Mouse (Mus musculus) heart, embryonic 11.5 days (tissue): ENCODE results near the gene Phldb1. TPM values are rescaled to one million over a fixed set of nuclear protein-coding genes. Genes with fewer than 3 reads are reported as not detected.

ENCODE experiments used
- ATAC-seq: fragments of 200-750 bp; cut with Nextera tagmentation; replicated peaks from 2 replicates; pipeline ENCODE4 v1.8.0; 2017; ENCODE audit warnings: moderate library complexity; ENCODE audit not compliant: insufficient number of reproducible peaks, low FRiP score, low TSS enrichment
- H3K27ac ChIP-seq: fragments of 300-500 bp; sonication (generic); 2 replicates; pipeline ENCODE4 v1.5.1; 2014; ENCODE audit warnings: mild to moderate bottlenecking, low read depth, low read length
- H3K27me3 ChIP-seq: fragments of 300-500 bp; sonication (generic); 2 replicates; pipeline ENCODE4 v1.6.1; 2014; ENCODE audit warnings: mild to moderate bottlenecking, low read length, mixed read lengths; ENCODE audit not compliant: control insufficient read depth, insufficient read depth
- H3K36me3 ChIP-seq: fragments of 300-500 bp; sonication (generic); 2 replicates; pipeline ENCODE4 v1.6.1; 2014; ENCODE audit warnings: mild to moderate bottlenecking, low read length, moderate library complexity, mixed read lengths; ENCODE audit not compliant: control insufficient read depth, insufficient read depth
- H3K4me1 ChIP-seq: fragments of 300-500 bp; sonication (generic); 2 replicates; pipeline ENCODE4 v1.6.1; 2014; ENCODE audit warnings: low read length; ENCODE audit not compliant: control insufficient read depth, insufficient read depth
- H3K4me2 ChIP-seq: fragments of 300-500 bp; sonication (generic); 2 replicates; pipeline ENCODE4 v1.6.1; 2014; ENCODE audit warnings: mild to moderate bottlenecking, moderate library complexity
- H3K4me3 ChIP-seq: fragments of 300-500 bp; sonication (generic); 2 replicates; pipeline ENCODE4 v1.5.1; 2014; ENCODE audit warnings: low read depth, low read length
- H3K9ac ChIP-seq: fragments of 300-500 bp; sonication (generic); 2 replicates; pipeline ENCODE4 v1.6.1; 2014; ENCODE audit warnings: mild to moderate bottlenecking, low read depth, low read length, moderate library complexity
- H3K9me3 ChIP-seq: fragments of 300-500 bp; sonication (generic); replicated peaks from 2 replicates; pipeline ENCODE4 v1.6.1; 2016; ENCODE audit warnings: low read length; ENCODE audit not compliant: control insufficient read depth
- WGBS: fragments of 180-500 bp; shearing (Covaris S2); extraction: QIAGEN DNeasy Blood & Tissue Kit; methylation state at CpG from one replicate; pipeline ENCODE4 v1.1.7; 2014; ENCODE audit not compliant: insufficient replicate concordance; 5-methylcytosine and 5-hydroxymethylcytosine counted together
- polyA plus RNA-seq: library from polyadenylated mRNA; unstranded; fragments of >200 nt; fragmentation: Nextera tagmentation; extraction: Ambion mirVana; gene quantifications from 2 replicates; pipeline ENCODE4 v1.2.1, GENCODE M21; 2014

The Phldb1 gene
- polyA plus RNA-seq, 1 experiment from 2014 or later: 23.6 TPM

GRCm38 (mm10) chr9:44733671-44734523, 1.1 kb downstream of the Phldb1 start:
- ATAC-seq: peak; percentile 24
- peak overlapping the region; percentile 98 for H3K4me2 ChIP-seq
- H3K27ac ChIP-seq: peak overlapping the region; percentile 54
- under 1% methylated on average over 78 of the region's 79 CpGs for WGBS
- H3K27me3 ChIP-seq: no peaks in the 10 kb centered on the region
- H3K9me3 ChIP-seq: no peaks in the 10 kb centered on the region
- peak overlapping the region; percentile 68 for H3K4me3 ChIP-seq
- H3K9ac ChIP-seq: peak overlapping the region; percentile 68
- H3K36me3 ChIP-seq: no peaks in the 10 kb centered on the region
- H3K4me1 ChIP-seq: peaks cover 8% of the 10 kb centered on the region

DNA sequence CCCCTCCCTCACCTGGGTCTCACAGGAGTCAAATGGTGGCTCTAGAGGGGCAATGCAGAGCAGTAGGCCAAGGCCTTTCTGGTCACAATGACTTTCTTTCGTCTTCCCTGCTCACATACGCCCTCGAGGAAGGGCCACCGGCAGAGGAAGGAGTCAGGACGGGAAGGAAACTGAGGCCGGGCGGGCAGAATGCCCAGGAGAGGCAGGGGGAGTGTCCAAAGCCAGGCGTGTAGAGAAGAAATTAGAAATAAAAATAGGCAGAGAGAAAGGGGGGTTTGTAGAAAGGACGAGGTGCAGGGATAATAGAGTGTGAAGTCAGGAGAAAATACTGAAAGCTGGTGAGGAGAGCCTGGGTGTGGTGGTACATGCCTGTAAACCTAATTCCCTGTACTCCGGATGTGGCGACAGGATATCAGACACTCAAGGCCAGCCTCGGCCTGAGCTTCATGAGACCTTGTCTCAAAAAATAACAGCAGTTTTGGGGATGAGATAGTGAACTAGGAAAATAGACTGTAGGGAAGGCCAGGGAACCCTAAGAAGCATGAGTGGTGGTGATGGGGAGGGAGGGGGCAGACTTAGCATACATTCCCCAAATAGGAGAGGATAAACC, 2.0 kb downstream of the Phldb1 start:
- H3K36me3 ChIP-seq: no peaks in the 10 kb centered on the region
- H3K27ac ChIP-seq: peak overlapping the region; percentile 31; the same call in 1 of the 2 replicates
- no peaks in the 10 kb centered on the region for H3K9me3 ChIP-seq
- 48% methylated on average over 12 of the region's 12 CpGs for WGBS
- H3K9ac ChIP-seq: peak overlapping the region; percentile 68; the same call in 1 of the 2 replicates
- peaks cover 8% of the 10 kb centered on the region for H3K4me1 ChIP-seq
- H3K4me2 ChIP-seq: peak overlapping the region; percentile 98
- H3K4me3 ChIP-seq: peak overlapping the region; percentile 68
- no peaks in the 10 kb centered on the region for H3K27me3 ChIP-seq
- ATAC-seq: no peak

GRCm38 (mm10) chr9:44732130-44732549, 2.9 kb downstream of the Phldb1 start:
- 41% methylated on average over 5 of the region's 5 CpGs for WGBS

DNA sequence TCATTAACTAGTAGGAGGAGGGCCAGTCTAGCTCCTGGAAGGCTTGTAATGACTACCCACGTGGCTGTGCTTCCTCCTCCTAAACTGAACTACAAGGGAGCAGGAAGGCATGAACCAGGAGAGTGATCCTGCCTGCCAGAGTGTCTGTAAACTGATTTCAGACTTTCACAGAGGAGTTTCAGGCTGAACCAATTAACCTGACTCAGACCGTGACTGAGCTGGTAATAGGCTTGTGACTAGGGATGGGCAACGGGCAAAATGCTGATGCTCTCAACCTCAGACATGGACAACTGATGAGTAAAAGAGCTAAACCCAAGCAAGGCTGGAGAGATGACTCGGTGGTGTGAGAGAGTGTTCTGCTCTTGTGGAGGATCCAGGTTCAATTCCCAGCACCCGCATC, 7.6 kb downstream of the Phldb1 start:
- Histone ChIP-seq H3K27me3 (no peaks in the 10 kb centered on the region), H3K4me2 (no peak overlapping the region), H3K36me3 (no peaks in the 10 kb centered on the region), H3K27ac (no peak overlapping the region), H3K4me1 (peaks cover 39% of the 10 kb centered on the region), H3K9ac (no peak overlapping the region), H3K9me3 (no peaks in the 10 kb centered on the region), H3K4me3 (no peak overlapping the region)
- no peak for ATAC-seq
- 62% methylated on average over 5 of the region's 5 CpGs for WGBS

More at GRCm38 (mm10) chr9:44732130-44732549, 2.9 kb downstream of the Phldb1 start:
- ATAC-seq: no peak
- Histone ChIP-seq H3K9ac (no peak overlapping the region), H3K27me3 (no peaks in the 10 kb centered on the region), H3K4me3 (no peak overlapping the region), H3K36me3 (no peaks in the 10 kb centered on the region), H3K4me1 (peaks cover 7% of the 10 kb centered on the region), H3K9me3 (no peaks in the 10 kb centered on the region), H3K27ac (no peak overlapping the region), H3K4me2 (peak overlapping the region; percentile 27; the same call in 1 of the 2 replicates)

GRCm38 (mm10) chr9:44726431-44727146, 8.4 kb downstream of the Phldb1 start:
- peak overlapping the region; percentile 52; the same call in 1 of the 2 replicates for H3K9ac ChIP-seq
- 33% methylated on average over 10 of the region's 10 CpGs for WGBS
- H3K4me2 ChIP-seq: peak overlapping the region; percentile 14; the same call in 1 of the 2 replicates
- no peaks in the 10 kb centered on the region for H3K36me3 ChIP-seq
- ATAC-seq: no peak
- peaks cover 44% of the 10 kb centered on the region for H3K4me1 ChIP-seq
- no peaks in the 10 kb centered on the region for H3K27me3 ChIP-seq
- no peak overlapping the region for H3K4me3 ChIP-seq
- H3K9me3 ChIP-seq: no peaks in the 10 kb centered on the region
- no peak overlapping the region; the same call in 1 of the 2 replicates for H3K27ac ChIP-seq

- H3K27me3 ChIP-seq: no peaks in the 10 kb centered on the region
- no peaks in the 10 kb centered on the region for H3K36me3 ChIP-seq
- 37% methylated on average over 2 of the region's 2 CpGs for WGBS
- H3K9me3 ChIP-seq: no peaks in the 10 kb centered on the region
- no peak for ATAC-seq
- H3K4me2 ChIP-seq: no peak overlapping the region; the same call in 1 of the 2 replicates
- no peak overlapping the region for H3K27ac ChIP-seq
- H3K9ac ChIP-seq: no peak overlapping the region
- H3K4me3 ChIP-seq: no peak overlapping the region
- peaks cover 57% of the 10 kb centered on the region for H3K4me1 ChIP-seq
Measured at GRCm38 (mm10) chr9:44724665-44725064, 10.3 kb downstream of the Phldb1 start.

DNA sequence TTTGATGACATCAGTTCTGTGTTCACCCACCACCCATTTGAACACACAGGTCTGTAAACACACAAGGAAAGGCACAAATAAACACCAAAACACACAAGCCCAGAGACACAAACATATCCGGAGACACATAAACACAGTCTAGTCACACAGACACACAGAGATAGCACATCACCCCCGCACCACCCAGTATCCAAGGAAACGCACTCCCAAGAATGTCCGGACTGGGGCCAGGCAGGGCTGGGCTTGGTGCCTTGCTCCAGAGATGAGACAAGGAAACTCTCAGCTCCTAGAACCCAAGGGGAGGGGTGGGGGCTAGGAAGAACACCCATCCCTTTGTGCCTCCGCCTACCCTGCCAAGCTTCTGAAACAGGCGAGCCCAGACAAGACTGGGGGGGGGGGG, 10.8 kb downstream of the Phldb1 start:
- no peak overlapping the region for H3K4me3 ChIP-seq
- no peaks in the 10 kb centered on the region for H3K9me3 ChIP-seq
- H3K27me3 ChIP-seq: no peaks in the 10 kb centered on the region
- ATAC-seq: no peak
- no peak overlapping the region; the same call in 1 of the 2 replicates for H3K4me2 ChIP-seq
- H3K36me3 ChIP-seq: no peaks in the 10 kb centered on the region
- no peak overlapping the region for H3K9ac ChIP-seq
- peaks cover 60% of the 10 kb centered on the region for H3K4me1 ChIP-seq
- WGBS: 41% methylated on average over 6 of the region's 6 CpGs
- 0 out of 2 replicates have a peak overlapping the region, but pooled peaks have one; percentile 50 for H3K27ac ChIP-seq

DNA sequence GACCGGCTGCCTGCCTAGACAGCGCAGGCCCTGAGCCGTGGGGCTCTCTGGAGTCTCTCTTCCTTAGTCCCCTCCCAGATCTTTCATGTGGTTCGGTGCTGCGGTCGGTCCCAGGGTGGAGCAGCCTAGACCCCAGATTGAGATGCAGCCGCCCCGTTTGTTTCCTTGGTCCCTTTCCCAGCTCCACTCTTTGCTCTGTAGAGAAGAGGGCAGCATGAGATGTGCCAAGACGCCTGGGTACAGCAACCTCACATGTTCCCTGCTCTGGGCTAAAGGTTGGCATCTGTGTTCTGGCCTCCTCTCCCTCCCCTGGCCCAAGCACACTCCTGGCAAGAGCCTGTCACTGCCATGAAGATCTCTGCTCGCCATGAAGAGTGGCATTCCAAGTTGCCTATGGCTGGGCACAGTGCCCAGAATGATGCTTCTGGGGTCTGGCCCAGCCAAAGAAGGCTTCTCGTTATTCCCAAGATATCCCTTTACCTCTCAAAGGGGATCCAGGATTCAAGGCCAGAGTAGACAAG, 11.4 kb downstream of the Phldb1 start:
- no peaks in the 10 kb centered on the region for H3K9me3 ChIP-seq
- no peak for ATAC-seq
- WGBS: 51% methylated on average over 11 of the region's 11 CpGs

More for the DNA sequence above, 11.4 kb downstream of the Phldb1 start:
- H3K4me1 ChIP-seq: peaks cover 62% of the 10 kb centered on the region
- no peaks in the 10 kb centered on the region for H3K27me3 ChIP-seq
- no peak overlapping the region for H3K4me2 ChIP-seq
- H3K9ac ChIP-seq: no peak overlapping the region
- no peak overlapping the region for H3K4me3 ChIP-seq
- no peaks in the 10 kb centered on the region for H3K36me3 ChIP-seq
- 0 out of 2 replicates have a peak overlapping the region, but pooled peaks have one; percentile 50 for H3K27ac ChIP-seq
